Mouse (Mus musculus) megakaryocyte, embryonic 14.5 days (primary cell): Measurements from ENCODE around the gene Hist1h2ab.

Source experiments
- FLI1 ChIP-seq: IDR thresholded peaks from 2 replicates; pipeline ENCODE4 v1.6.1; 2012; ENCODE audit warnings: low read length, inconsistent platforms, mixed read lengths
- GATA1 ChIP-seq: IDR thresholded peaks from 3 replicates; pipeline ENCODE4 v1.6.1; 2012; ENCODE audit warnings: mixed read lengths, low read length, inconsistent platforms, borderline replicate concordance

- TF ChIP-seq GATA1 (no peak), FLI1 (no peak)
These were observed 41.1 kb upstream of the Hist1h2ab start for GRCm38 (mm10) chr13:23709714-23710373.
